Mouse (Mus musculus) ES-E14 (cell line): ENCODE measurements around the gene 4930590J08Rik. TPM values are rescaled to one million over a fixed set of nuclear protein-coding genes. Genes with fewer than 3 reads are reported as not detected.
"Not testable (repeated sequence)": the region's sequence is repeated elsewhere in the genome, so short reads cannot be mapped to it uniquely, and the experiment has no call there.

Experiments
- DNase-seq: peaks from one replicate; pipeline ENCODE4 v3.0.0-alpha.2; 2013; ENCODE audit warnings: low read depth, low spot score
- H3K27ac ChIP-seq: 2 replicates; pipeline ENCODE4 v1.5.1; 2012; ENCODE audit warnings: low read depth, mild to moderate bottlenecking, low read length, moderate library complexity, mixed read lengths; ENCODE audit not compliant: poor library complexity, insufficient read depth, severe bottlenecking
- H3K36me3 ChIP-seq: 2 replicates; pipeline ENCODE4 v1.6.1; 2012; ENCODE audit warnings: mild to moderate bottlenecking, low read length, moderate library complexity, mixed read lengths; ENCODE audit not compliant: control insufficient read depth, poor library complexity, insufficient read depth, severe bottlenecking
- H3K4me1 ChIP-seq, 2 experiments: fragments of 150-350 bp in 1 of 2; sonication (generic) in 1 of 2; 2 replicates each; pipeline ENCODE4 v1.6.1; 2012; ENCODE audit warnings: low read length in 2 of 2, mild to moderate bottlenecking in 1 of 2, mixed read lengths in 1 of 2; ENCODE audit not compliant: control insufficient read depth in 2 of 2, insufficient read depth in 2 of 2, poor library complexity in 1 of 2
- H3K4me3 ChIP-seq, 2 experiments: fragments of 150-350 bp in 1 of 2; sonication (generic) in 1 of 2; 2 replicates each; pipeline ENCODE4 v1.5.1; 2012; ENCODE audit warnings: low read length in 2 of 2, low read depth in 1 of 2, mild to moderate bottlenecking in 1 of 2, mixed read lengths in 1 of 2; ENCODE audit not compliant: insufficient read depth in 1 of 2, poor library complexity in 1 of 2, severe bottlenecking in 1 of 2
- H3K9ac ChIP-seq: 2 replicates; pipeline ENCODE4 v1.6.1; 2012; ENCODE audit warnings: low read depth, mild to moderate bottlenecking, low read length, mixed read lengths; ENCODE audit not compliant: poor library complexity, insufficient read depth, severe bottlenecking
- H3K9me3 ChIP-seq: fragments of 150-350 bp; sonication (generic); 2 replicates; pipeline ENCODE4 v1.6.1; 2012; ENCODE audit warnings: low read depth, mild to moderate bottlenecking, low read length; ENCODE audit not compliant: control insufficient read depth, insufficient read depth
- CHD2 ChIP-seq: IDR thresholded peaks from 2 replicates; pipeline ENCODE4 v1.6.1; 2014; ENCODE audit warnings: mild to moderate bottlenecking, low read depth, low read length, inconsistent platforms
- HCFC1 ChIP-seq: IDR thresholded peaks from 2 replicates; pipeline ENCODE4 v1.6.1; 2012; ENCODE audit warnings: low read length, inconsistent platforms, borderline replicate concordance; ENCODE audit not compliant: insufficient read depth
- MAFK ChIP-seq: IDR thresholded peaks from 2 replicates; pipeline ENCODE4 v1.6.1; 2014; ENCODE audit warnings: mild to moderate bottlenecking, low read depth, low read length, inconsistent platforms; ENCODE audit not compliant: insufficient read depth
- ZC3H11A ChIP-seq: IDR thresholded peaks from 2 replicates; pipeline ENCODE4 v1.6.1; 2012; ENCODE audit warnings: low read depth, mild to moderate bottlenecking, inconsistent platforms, low read length, borderline replicate concordance
- ZNF384 ChIP-seq: IDR thresholded peaks from 2 replicates; pipeline ENCODE4 v1.6.1; 2012; ENCODE audit warnings: low read depth, low read length, inconsistent platforms
- in situ Hi-C, 2 experiments: fragments of 600-800 bp; cut with MboI; formaldehyde crosslinking; loops; one replicate each; pipeline ENCODE4 v1.15.1; 2025; ENCODE audit warnings: low sequenced_read_pairs in 2 of 2, inconsistent platforms in 1 of 2; ENCODE audit not compliant: unreplicated experiment in 2 of 2
- total RNA-seq: library from RNA; depleted of rRNA; stranded (reverse); fragments of 300-350 nt; gene quantifications from 2 replicates; pipeline ENCODE4 v1.2.3, GENCODE M21; 2012; rRNA removed

Gene 4930590J08Rik
- total RNA-seq: 0.94 and 1.0 TPM in 2 replicates

- not testable (repeated sequence) for H3K27ac ChIP-seq, DNase-seq, H3K4me3 ChIP-seq, H3K4me1 ChIP-seq, H3K9me3 ChIP-seq, H3K9ac ChIP-seq
- in situ Hi-C loops: loop anchor here in 1 of 2 experiments (10.0 kb wide), 1 partner anchor 172 kb away; no protein-coding TSS in a partner anchor
- H3K36me3 ChIP-seq: peaks cover 15% of the 10 kb centered on the region
Measured at GRCm38 (mm10) chr6:91902509-91902908, at the start of gene 4930590J08Rik. 4930590J08Rik (plus strand) TSS chr6:91902809.

DNA sequence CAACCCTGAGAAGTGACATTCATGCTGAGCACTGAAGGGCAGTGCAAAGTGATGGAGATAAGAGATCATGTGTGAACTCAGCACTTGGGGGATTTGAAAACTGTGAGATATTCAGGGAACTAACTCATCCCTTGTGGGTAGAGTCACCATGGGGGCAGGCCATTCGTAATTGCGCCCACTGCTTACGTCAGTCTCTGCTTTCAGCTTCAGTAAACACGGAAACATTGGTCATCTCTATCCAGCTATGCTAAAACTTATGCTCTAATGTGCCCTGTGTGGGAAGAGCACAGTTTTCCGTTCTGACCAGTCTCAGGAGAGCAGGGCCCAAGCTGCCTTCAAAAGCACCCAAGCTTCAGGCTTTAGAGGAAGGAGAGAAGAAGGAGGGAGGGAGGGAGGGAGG lies 44.3 kb upstream of the 4930590J08Rik start:
- TF ChIP-seq CHD2 (no peak), MAFK (no peak), ZNF384 (no peak), ZC3H11A (no peak), HCFC1 (no peak)
- no peak overlapping the region for H3K4me3 ChIP-seq
- in situ Hi-C loops: no loop called here
- no peak overlapping the region for H3K27ac ChIP-seq
- no peak for DNase-seq
- H3K36me3 ChIP-seq: no peaks in the 10 kb centered on the region
- no peak overlapping the region for H3K9ac ChIP-seq
- no peaks in the 10 kb centered on the region for H3K9me3 ChIP-seq
- no peaks in the 10 kb centered on the region for H3K4me1 ChIP-seq

GRCm38 (mm10) chr6:91862848-91863247 lies 39.8 kb upstream of the 4930590J08Rik start:
- H3K4me3 ChIP-seq: no peak overlapping the region
- H3K36me3 ChIP-seq: no peaks in the 10 kb centered on the region
- H3K9ac ChIP-seq: no peak overlapping the region
- H3K9me3 ChIP-seq: no peaks in the 10 kb centered on the region
- H3K4me1 ChIP-seq: no peaks in the 10 kb centered on the region
- no peak for TF ChIP-seq CHD2
- TF ChIP-seq ZNF384: no peak
- no peak for TF ChIP-seq ZC3H11A
- TF ChIP-seq MAFK: no peak
- TF ChIP-seq HCFC1: no peak
- in situ Hi-C loops: no loop called here
- no peak for DNase-seq
- H3K27ac ChIP-seq: no peak overlapping the region

- Histone ChIP-seq H3K9ac (no peak overlapping the region), H3K9me3 (no peaks in the 10 kb centered on the region), H3K4me3 (no peak overlapping the region), H3K36me3 (no peaks in the 10 kb centered on the region), H3K27ac (no peak overlapping the region), H3K4me1 (no peaks in the 10 kb centered on the region)
- in situ Hi-C loops: no loop called here
- TF ChIP-seq MAFK: no peak
- TF ChIP-seq CHD2: no peak
- TF ChIP-seq ZNF384: no peak
- TF ChIP-seq HCFC1: no peak
- TF ChIP-seq ZC3H11A: no peak
- DNase-seq: no peak
Measured at GRCm38 (mm10) chr6:91864595-91864994, 38.0 kb upstream of the 4930590J08Rik start.

GRCm38 (mm10) chr6:91865601-91866000 lies 37.0 kb upstream of the 4930590J08Rik start:
- no peak for TF ChIP-seq MAFK
- no peaks in the 10 kb centered on the region for H3K36me3 ChIP-seq
- H3K27ac ChIP-seq: no peak overlapping the region
- H3K9ac ChIP-seq: no peak overlapping the region
- in situ Hi-C loops: no loop called here
- no peaks in the 10 kb centered on the region for H3K9me3 ChIP-seq
- H3K4me3 ChIP-seq: no peak overlapping the region
- H3K4me1 ChIP-seq: no peaks in the 10 kb centered on the region
- DNase-seq: no peak
